Mouse (Mus musculus) lung, embryonic 15.5 days (tissue): ENCODE data around the gene Tspan4. TPM values are rescaled to one million over a fixed set of nuclear protein-coding genes. Genes with fewer than 3 reads are reported as not detected.

ENCODE experiments used
- ATAC-seq: fragments of 200-750 bp; cut with Nextera tagmentation; 2 replicates; pipeline ENCODE4 v1.8.0; 2017; ENCODE audit warnings: moderate number of reproducible peaks, borderline replicate concordance; ENCODE audit not compliant: low FRiP score, low TSS enrichment; ENCODE audit errors: extremely low read depth
- H3K27ac ChIP-seq: fragments of 300-500 bp; sonication (generic); 2 replicates; pipeline ENCODE4 v1.5.1; 2015; ENCODE audit warnings: moderate library complexity, mild to moderate bottlenecking, inconsistent platforms
- H3K27me3 ChIP-seq: fragments of 300-500 bp; sonication (generic); 2 replicates; pipeline ENCODE4 v1.6.1; 2015; ENCODE audit warnings: inconsistent platforms
- H3K36me3 ChIP-seq: fragments of 300-500 bp; sonication (generic); 2 replicates; pipeline ENCODE4 v1.6.1; 2015; ENCODE audit warnings: inconsistent platforms
- H3K4me1 ChIP-seq: fragments of 300-500 bp; sonication (generic); 2 replicates; pipeline ENCODE4 v1.6.1; 2015; ENCODE audit warnings: inconsistent platforms
- H3K4me2 ChIP-seq: fragments of 300-500 bp; sonication (generic); 2 replicates; pipeline ENCODE4 v1.6.1; 2015; ENCODE audit warnings: inconsistent platforms, mild to moderate bottlenecking, moderate library complexity
- H3K4me3 ChIP-seq: fragments of 300-500 bp; sonication (generic); 2 replicates; pipeline ENCODE4 v1.5.1; 2015; ENCODE audit warnings: mild to moderate bottlenecking, inconsistent platforms
- H3K9ac ChIP-seq: fragments of 300-500 bp; sonication (generic); 2 replicates; pipeline ENCODE4 v1.6.1; 2015; ENCODE audit warnings: inconsistent platforms
- H3K9me3 ChIP-seq: fragments of 300-500 bp; sonication (generic); 2 replicates; pipeline ENCODE4 v1.6.1; 2016; ENCODE audit warnings: inconsistent platforms
- WGBS: fragments of 180-500 bp; shearing (Covaris S2); methylation state at CpG from one replicate; pipeline ENCODE4 v1.1.7; 2015; 5-methylcytosine and 5-hydroxymethylcytosine counted together
- polyA plus RNA-seq: library from polyadenylated mRNA; unstranded; fragments of >200 nt; fragmentation: Nextera tagmentation; extraction: Ambion mirVana; gene quantifications from 2 replicates; pipeline ENCODE4 v1.2.1, GENCODE M21; 2015

Tspan4 gene
- polyA plus RNA-seq, 1 experiment from 2014 or later: 96.9 TPM

GRCm38 (mm10) chr7:141483114-141483653 lies 8.1 kb downstream of the Tspan4 start:
- peaks cover 35% of the 10 kb centered on the region for H3K4me1 ChIP-seq
- no peak for ATAC-seq
- no peak overlapping the region for H3K27ac ChIP-seq
- WGBS: 71% methylated on average over 6 of the region's 6 CpGs
- H3K9ac ChIP-seq: no peak overlapping the region
- H3K9me3 ChIP-seq: no peaks in the 10 kb centered on the region
- no peak overlapping the region for H3K4me3 ChIP-seq
- H3K36me3 ChIP-seq: no peaks in the 10 kb centered on the region
- H3K27me3 ChIP-seq: peaks cover 11% of the 10 kb centered on the region; the same call in 1 of the 2 replicates
- H3K4me2 ChIP-seq: no peak overlapping the region

- Histone ChIP-seq H3K4me3 (no peak overlapping the region), H3K27me3 (peaks cover 11% of the 10 kb centered on the region; the same call in 1 of the 2 replicates), H3K4me1 (peaks cover 32% of the 10 kb centered on the region), H3K9me3 (no peaks in the 10 kb centered on the region), H3K36me3 (no peaks in the 10 kb centered on the region), H3K27ac (no peak overlapping the region), H3K4me2 (no peak overlapping the region), H3K9ac (no peak overlapping the region)
- no peak for ATAC-seq
- WGBS: 80% methylated on average over 5 of the region's 5 CpGs
Observed at GRCm38 (mm10) chr7:141484186-141485120, 9.4 kb downstream of the Tspan4 start.

GRCm38 (mm10) chr7:141485186-141485585 lies 10.1 kb downstream of the Tspan4 start:
- H3K36me3 ChIP-seq: 0 out of 2 replicates have a peak, but pooled peaks cover 3% of the 10 kb centered on the region
- H3K27me3 ChIP-seq: peaks cover 11% of the 10 kb centered on the region; the same call in 1 of the 2 replicates
- ATAC-seq: no peak
- no peak overlapping the region for H3K9ac ChIP-seq
- 38% methylated on average over 2 of the region's 2 CpGs for WGBS
- no peak overlapping the region for H3K4me2 ChIP-seq
- no peak overlapping the region for H3K4me3 ChIP-seq
- no peaks in the 10 kb centered on the region for H3K9me3 ChIP-seq
- H3K4me1 ChIP-seq: peaks cover 32% of the 10 kb centered on the region
- no peak overlapping the region for H3K27ac ChIP-seq

GRCm38 (mm10) chr7:141485606-141486005 lies 10.6 kb downstream of the Tspan4 start:
- WGBS: 86% methylated on average over 2 of the region's 2 CpGs

GRCm38 (mm10) chr7:141486239-141486638 lies 11.2 kb downstream of the Tspan4 start:
- no peak overlapping the region for H3K9ac ChIP-seq
- 96% methylated on average over 1 of the region's 1 CpGs for WGBS
- H3K4me2 ChIP-seq: no peak overlapping the region
- no peaks in the 10 kb centered on the region for H3K9me3 ChIP-seq
- ATAC-seq: no peak
- H3K27ac ChIP-seq: no peak overlapping the region
- peaks cover 11% of the 10 kb centered on the region; the same call in 1 of the 2 replicates for H3K27me3 ChIP-seq
- H3K4me1 ChIP-seq: peaks cover 23% of the 10 kb centered on the region
- 0 out of 2 replicates have a peak, but pooled peaks cover 3% of the 10 kb centered on the region for H3K36me3 ChIP-seq
- no peak overlapping the region for H3K4me3 ChIP-seq

More at GRCm38 (mm10) chr7:141485606-141486005, 10.6 kb downstream of the Tspan4 start:
- Histone ChIP-seq H3K9ac (no peak overlapping the region), H3K4me1 (peaks cover 29% of the 10 kb centered on the region), H3K36me3 (0 out of 2 replicates have a peak, but pooled peaks cover 3% of the 10 kb centered on the region), H3K9me3 (no peaks in the 10 kb centered on the region), H3K27me3 (peaks cover 11% of the 10 kb centered on the region; the same call in 1 of the 2 replicates), H3K27ac (no peak overlapping the region), H3K4me2 (no peak overlapping the region), H3K4me3 (no peak overlapping the region)
- ATAC-seq: no peak

GRCm38 (mm10) chr7:141487141-141487540 lies 12.1 kb downstream of the Tspan4 start:
- Histone ChIP-seq H3K4me3 (no peak overlapping the region), H3K9me3 (no peaks in the 10 kb centered on the region), H3K9ac (no peak overlapping the region), H3K4me1 (peaks cover 14% of the 10 kb centered on the region), H3K36me3 (peaks cover 10% of the 10 kb centered on the region), H3K4me2 (no peak overlapping the region), H3K27ac (no peak overlapping the region), H3K27me3 (peaks cover 6% of the 10 kb centered on the region; the same call in 1 of the 2 replicates)
- no peak for ATAC-seq
- WGBS: 67% methylated on average over 7 of the region's 7 CpGs

- ATAC-seq: no peak
- Histone ChIP-seq H3K9ac (no peak overlapping the region), H3K27ac (no peak overlapping the region), H3K36me3 (peaks cover 30% of the 10 kb centered on the region), H3K4me3 (no peak overlapping the region), H3K27me3 (no peaks in the 10 kb centered on the region), H3K4me1 (no peaks in the 10 kb centered on the region), H3K4me2 (no peak overlapping the region), H3K9me3 (no peaks in the 10 kb centered on the region)
- 88% methylated on average over 2 of the region's 2 CpGs for WGBS
Observed at GRCm38 (mm10) chr7:141491151-141491550, 16.1 kb downstream of the Tspan4 start.

- no peaks in the 10 kb centered on the region for H3K4me1 ChIP-seq
- H3K27me3 ChIP-seq: no peaks in the 10 kb centered on the region
- H3K4me3 ChIP-seq: no peak overlapping the region
- no peak overlapping the region for H3K27ac ChIP-seq
- H3K9ac ChIP-seq: no peak overlapping the region
- peaks cover 30% of the 10 kb centered on the region for H3K36me3 ChIP-seq
- H3K9me3 ChIP-seq: no peaks in the 10 kb centered on the region
- ATAC-seq: no peak
- 81% methylated on average over 5 of the region's 5 CpGs for WGBS
- no peak overlapping the region for H3K4me2 ChIP-seq
Observed at GRCm38 (mm10) chr7:141492738-141493137, 17.7 kb downstream of the Tspan4 start.

- peaks cover 30% of the 10 kb centered on the region for H3K36me3 ChIP-seq
Observed at GRCm38 (mm10) chr7:141493729-141494128, 18.7 kb downstream of the Tspan4 start.

GRCm38 (mm10) chr7:141495379-141495778 lies 20.3 kb downstream of the Tspan4 start:
- H3K9ac ChIP-seq: no peak overlapping the region
- H3K27me3 ChIP-seq: no peaks in the 10 kb centered on the region
- no peak overlapping the region for H3K4me2 ChIP-seq
- no peaks in the 10 kb centered on the region for H3K4me1 ChIP-seq
- H3K4me3 ChIP-seq: no peak overlapping the region
- H3K27ac ChIP-seq: no peak overlapping the region
- ATAC-seq: no peak
- no peaks in the 10 kb centered on the region for H3K9me3 ChIP-seq
- H3K36me3 ChIP-seq: peaks cover 27% of the 10 kb centered on the region
- 86% methylated on average over 2 of the region's 2 CpGs for WGBS

More at GRCm38 (mm10) chr7:141493729-141494128, 18.7 kb downstream of the Tspan4 start:
- no peak overlapping the region for H3K9ac ChIP-seq
- ATAC-seq: no peak
- no peak overlapping the region for H3K4me2 ChIP-seq
- H3K4me3 ChIP-seq: no peak overlapping the region
- no peaks in the 10 kb centered on the region for H3K4me1 ChIP-seq
- no peaks in the 10 kb centered on the region for H3K9me3 ChIP-seq
- no peak overlapping the region for H3K27ac ChIP-seq
- 77% methylated on average over 1 of the region's 1 CpGs for WGBS
- H3K27me3 ChIP-seq: no peaks in the 10 kb centered on the region

- no peak for ATAC-seq
- no peaks in the 10 kb centered on the region for H3K27me3 ChIP-seq
- H3K27ac ChIP-seq: no peak overlapping the region
- H3K9ac ChIP-seq: no peak overlapping the region
- 71% methylated on average over 4 of the region's 4 CpGs for WGBS
- H3K36me3 ChIP-seq: peaks cover 27% of the 10 kb centered on the region
- no peaks in the 10 kb centered on the region for H3K4me1 ChIP-seq
- H3K4me3 ChIP-seq: no peak overlapping the region
- H3K9me3 ChIP-seq: no peaks in the 10 kb centered on the region
- H3K4me2 ChIP-seq: no peak overlapping the region
Observed at GRCm38 (mm10) chr7:141495940-141496339, 20.9 kb downstream of the Tspan4 start.

GRCm38 (mm10) chr7:141497600-141497999 lies 22.6 kb downstream of the Tspan4 start:
- 91% methylated on average over 3 of the region's 3 CpGs for WGBS
- ATAC-seq: no peak
- no peak overlapping the region for H3K27ac ChIP-seq

More at GRCm38 (mm10) chr7:141497600-141497999, 22.6 kb downstream of the Tspan4 start:
- Histone ChIP-seq H3K27me3 (no peaks in the 10 kb centered on the region), H3K9ac (no peak overlapping the region), H3K4me3 (no peak overlapping the region), H3K4me2 (no peak overlapping the region), H3K36me3 (peaks cover 15% of the 10 kb centered on the region; the same call in 1 of the 2 replicates), H3K4me1 (no peaks in the 10 kb centered on the region), H3K9me3 (no peaks in the 10 kb centered on the region)
